Mouse (Mus musculus) stomach, embryonic 14.5 days (tissue): ENCODE results near the gene Adprh. TPM values are rescaled to one million over a fixed set of nuclear protein-coding genes. Genes with fewer than 3 reads are reported as not detected.
"Not testable (repeated sequence)": the region's sequence is repeated elsewhere in the genome, so short reads cannot be mapped to it uniquely, and the experiment has no call there.

Experiments
- ATAC-seq: fragments of 200-750 bp; cut with Nextera tagmentation; 2 replicates; pipeline ENCODE4 v1.8.0; 2017; ENCODE audit warnings: low read depth, moderate TSS enrichment; ENCODE audit not compliant: insufficient number of reproducible peaks, insufficient read depth, low FRiP score
- H3K27ac ChIP-seq: fragments of 300-500 bp; sonication (generic); 2 replicates; pipeline ENCODE4 v1.5.1; 2014; ENCODE audit warnings: mild to moderate bottlenecking, low read length, moderate library complexity, mixed read lengths
- H3K27me3 ChIP-seq: fragments of 300-500 bp; sonication (generic); 2 replicates; pipeline ENCODE4 v1.6.1; 2014; ENCODE audit warnings: low read length, control low read depth, mixed read lengths; ENCODE audit not compliant: control insufficient read depth, insufficient read depth
- H3K36me3 ChIP-seq: fragments of 300-500 bp; sonication (generic); 2 replicates; pipeline ENCODE4 v1.6.1; 2014; ENCODE audit warnings: mild to moderate bottlenecking, control low read depth, low read length, moderate library complexity, mixed read lengths; ENCODE audit not compliant: control insufficient read depth, insufficient read depth
- H3K4me1 ChIP-seq: fragments of 300-500 bp; sonication (generic); 2 replicates; pipeline ENCODE4 v1.6.1; 2014; ENCODE audit warnings: low read length, control low read depth, mixed read lengths; ENCODE audit not compliant: control insufficient read depth, insufficient read depth
- H3K4me2 ChIP-seq: fragments of 300-500 bp; sonication (generic); replicated peaks from 2 replicates; pipeline ENCODE4 v1.6.1; 2014; ENCODE audit warnings: low read depth, low read length, control low read depth
- H3K4me3 ChIP-seq: fragments of 300-500 bp; sonication (generic); 2 replicates; pipeline ENCODE4 v1.5.1; 2014; ENCODE audit warnings: low read depth, low read length, control low read depth
- H3K9ac ChIP-seq: fragments of 300-500 bp; sonication (generic); replicated peaks from 2 replicates; pipeline ENCODE4 v1.6.1; 2014; ENCODE audit warnings: low read depth, mild to moderate bottlenecking, control low read depth, low read length, moderate library complexity, mixed read lengths
- H3K9me3 ChIP-seq: fragments of 300-500 bp; sonication (generic); 2 replicates; pipeline ENCODE4 v1.6.1; 2016; ENCODE audit warnings: low read depth, low read length, control low read depth; ENCODE audit not compliant: control insufficient read depth
- WGBS: fragments of 180-500 bp; shearing (Covaris S2); extraction: QIAGEN DNeasy Blood & Tissue Kit; methylation state at CpG from one replicate; pipeline ENCODE4 v1.1.7; 2014; 5-methylcytosine and 5-hydroxymethylcytosine counted together
- polyA plus RNA-seq: library from polyadenylated mRNA; unstranded; fragments of >200 nt; fragmentation: Nextera tagmentation; extraction: Ambion mirVana; gene quantifications from 2 replicates; pipeline ENCODE4 v1.2.1, GENCODE M21; 2014

Adprh gene
- polyA plus RNA-seq, 1 experiment from 2014 or later: 93.6 TPM

DNA sequence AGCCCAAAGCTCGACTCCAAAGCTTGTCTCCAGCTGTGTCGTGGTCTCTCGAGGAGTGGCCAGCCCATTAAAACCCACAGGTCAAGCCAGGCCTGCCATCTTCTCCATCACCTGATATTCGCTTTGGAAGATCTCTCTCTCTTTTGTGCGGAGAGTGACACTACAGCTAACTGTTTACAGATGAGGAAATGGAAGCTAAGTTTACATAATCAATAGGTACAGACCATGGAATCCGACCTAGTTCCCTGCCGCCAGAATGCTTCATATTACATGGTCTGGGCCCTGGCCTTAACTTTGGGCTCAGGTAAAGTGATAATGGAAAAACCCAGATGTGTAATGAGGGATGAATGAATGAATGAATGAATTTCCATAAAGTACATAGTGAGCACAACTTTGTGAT is 1.8 kb downstream of the Adprh start:
- WGBS: 85% methylated on average over 7 of the region's 7 CpGs
- Histone ChIP-seq H3K27ac (no peak overlapping the region), H3K4me3 (no peak overlapping the region), H3K36me3 (peaks cover 29% of the 10 kb centered on the region), H3K4me1 (peaks cover 5% of the 10 kb centered on the region), H3K27me3 (no peaks in the 10 kb centered on the region), H3K9ac (no peak overlapping the region), H3K4me2 (no peak overlapping the region), H3K9me3 (no peaks in the 10 kb centered on the region)
- no peak for ATAC-seq

DNA sequence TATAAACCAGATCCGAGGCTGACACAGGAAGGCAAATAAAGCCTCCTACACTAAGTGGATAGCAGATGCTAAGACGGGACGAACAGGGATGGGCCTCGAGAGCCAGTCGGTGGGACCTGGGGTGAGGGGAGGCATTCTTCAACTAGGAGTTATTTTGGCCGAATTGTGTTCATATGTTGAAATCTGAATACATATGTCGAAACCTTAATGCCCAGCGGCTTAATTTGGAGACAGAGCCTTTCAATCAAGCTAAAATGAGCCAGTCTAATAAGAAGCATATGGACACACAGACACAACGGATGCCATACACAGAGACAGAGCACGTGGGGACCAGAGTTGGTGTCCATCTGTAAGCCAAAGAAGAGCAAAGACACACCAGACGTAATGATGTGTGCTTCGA is 4.0 kb downstream of the Adprh start:
- no peak overlapping the region for H3K4me2 ChIP-seq
- peaks cover 40% of the 10 kb centered on the region for H3K36me3 ChIP-seq
- no peaks in the 10 kb centered on the region for H3K27me3 ChIP-seq
- no peak for ATAC-seq
- H3K4me1 ChIP-seq: peaks cover 5% of the 10 kb centered on the region
- H3K9ac ChIP-seq: no peak overlapping the region
- 94% methylated on average over 12 of the region's 12 CpGs for WGBS
- no peak overlapping the region for H3K27ac ChIP-seq
- H3K4me3 ChIP-seq: no peak overlapping the region
- no peaks in the 10 kb centered on the region for H3K9me3 ChIP-seq

DNA sequence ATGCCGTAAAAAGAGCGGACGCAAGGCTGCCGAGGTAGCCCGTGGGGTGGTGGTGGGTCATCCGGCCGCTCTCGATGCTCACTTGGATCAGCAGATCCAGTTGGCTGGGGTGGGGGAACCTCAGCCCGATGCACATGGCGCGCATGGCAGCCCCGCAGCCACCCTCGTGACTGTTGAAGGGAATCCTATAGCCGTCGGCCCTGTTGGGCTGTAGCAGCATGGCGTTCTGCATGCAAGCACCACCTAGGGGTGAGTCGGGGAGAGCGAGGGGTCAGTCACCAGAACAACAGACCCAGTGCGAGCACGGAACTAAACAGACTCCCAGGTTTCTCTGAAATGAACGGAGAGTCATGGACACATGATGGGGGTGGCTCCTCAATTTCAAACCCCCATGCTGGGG is 5.1 kb downstream of the Adprh start:
- Histone ChIP-seq H3K9ac (no peak overlapping the region), H3K4me1 (peaks cover 5% of the 10 kb centered on the region), H3K36me3 (peaks cover 40% of the 10 kb centered on the region), H3K27ac (no peak overlapping the region), H3K27me3 (no peaks in the 10 kb centered on the region), H3K4me2 (no peak overlapping the region), H3K4me3 (no peak overlapping the region), H3K9me3 (no peaks in the 10 kb centered on the region)
- ATAC-seq: no peak
- WGBS: 89% methylated on average over 21 of the region's 21 CpGs

DNA sequence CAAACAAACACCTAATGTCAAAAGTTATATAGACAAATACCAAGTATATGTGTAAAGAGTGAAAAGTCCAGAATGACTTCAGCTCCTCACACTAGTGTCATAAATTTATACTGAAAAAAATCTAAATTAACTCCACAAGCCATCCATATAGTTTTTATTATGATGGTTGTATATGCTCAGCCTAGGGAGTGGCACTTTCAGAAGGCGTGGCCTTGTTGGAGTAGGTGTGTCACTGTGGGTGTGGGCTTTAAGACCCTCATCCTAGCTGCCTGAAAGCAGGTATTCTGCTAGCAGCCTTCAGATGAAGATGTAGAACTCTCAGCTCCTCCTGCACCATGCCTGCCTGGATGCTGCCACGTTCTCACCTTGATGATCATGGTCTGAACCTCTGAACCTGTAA is 6.4 kb downstream of the Adprh start:
- ATAC-seq, H3K4me2 ChIP-seq, H3K27me3 ChIP-seq, H3K4me3 ChIP-seq, H3K9ac ChIP-seq, H3K27ac ChIP-seq, H3K4me1 ChIP-seq, H3K9me3 ChIP-seq: not testable (repeated sequence)
- WGBS: 96% methylated on average over 2 of the region's 2 CpGs
- peaks cover 40% of the 10 kb centered on the region for H3K36me3 ChIP-seq

DNA sequence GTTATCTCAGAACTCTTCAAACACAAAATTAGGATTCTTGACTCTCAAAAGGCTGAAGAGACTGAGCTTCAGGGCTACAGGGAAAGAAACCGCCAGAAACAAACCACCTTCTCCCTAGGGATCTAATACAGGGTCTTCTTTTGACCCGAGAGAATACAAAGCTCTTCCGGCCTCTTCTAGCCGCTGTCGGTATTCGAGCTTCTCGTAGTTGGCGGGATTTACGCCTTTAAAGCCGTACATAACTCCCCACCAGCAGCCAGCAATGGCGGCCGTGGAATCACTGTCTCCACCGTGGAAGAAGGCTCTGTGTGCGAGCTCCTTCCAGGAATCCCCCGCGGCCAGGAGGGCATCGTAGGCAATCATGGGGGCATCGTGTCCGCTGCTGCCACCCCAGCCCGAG is 6.9 kb downstream of the Adprh start:
- Histone ChIP-seq H3K9me3 (no peaks in the 10 kb centered on the region), H3K4me3 (no peak overlapping the region), H3K27me3 (no peaks in the 10 kb centered on the region), H3K9ac (no peak overlapping the region), H3K27ac (no peak overlapping the region), H3K36me3 (peaks cover 40% of the 10 kb centered on the region), H3K4me2 (no peak overlapping the region), H3K4me1 (no peaks in the 10 kb centered on the region)
- WGBS: 95% methylated on average over 20 of the region's 20 CpGs
- no peak for ATAC-seq

DNA sequence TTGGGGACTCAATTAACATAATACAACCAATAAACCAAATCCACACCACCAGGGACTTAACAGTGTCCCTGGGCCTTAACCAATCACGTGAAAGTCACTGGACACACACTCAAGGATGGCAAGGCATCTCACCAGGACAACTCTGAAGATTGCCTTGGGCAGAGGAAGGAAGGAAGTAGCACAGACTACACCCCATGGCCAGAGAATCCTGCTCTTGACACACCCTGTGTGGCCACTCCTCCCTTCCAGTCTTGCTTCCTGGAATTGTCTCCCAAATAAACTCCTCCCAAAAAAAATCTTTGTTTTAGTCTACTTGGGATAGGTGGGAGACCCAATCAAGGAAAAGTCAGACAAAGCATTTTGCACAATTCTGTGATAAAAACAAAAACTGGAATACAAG is 7.5 kb downstream of the Adprh start:
- WGBS: 93% methylated on average over 1 of the region's 1 CpGs
- Histone ChIP-seq H3K27me3 (no peaks in the 10 kb centered on the region), H3K4me1 (no peaks in the 10 kb centered on the region), H3K4me2 (no peak overlapping the region), H3K36me3 (peaks cover 34% of the 10 kb centered on the region), H3K4me3 (no peak overlapping the region), H3K27ac (no peak overlapping the region), H3K9ac (no peak overlapping the region), H3K9me3 (no peaks in the 10 kb centered on the region)
- ATAC-seq: no peak

DNA sequence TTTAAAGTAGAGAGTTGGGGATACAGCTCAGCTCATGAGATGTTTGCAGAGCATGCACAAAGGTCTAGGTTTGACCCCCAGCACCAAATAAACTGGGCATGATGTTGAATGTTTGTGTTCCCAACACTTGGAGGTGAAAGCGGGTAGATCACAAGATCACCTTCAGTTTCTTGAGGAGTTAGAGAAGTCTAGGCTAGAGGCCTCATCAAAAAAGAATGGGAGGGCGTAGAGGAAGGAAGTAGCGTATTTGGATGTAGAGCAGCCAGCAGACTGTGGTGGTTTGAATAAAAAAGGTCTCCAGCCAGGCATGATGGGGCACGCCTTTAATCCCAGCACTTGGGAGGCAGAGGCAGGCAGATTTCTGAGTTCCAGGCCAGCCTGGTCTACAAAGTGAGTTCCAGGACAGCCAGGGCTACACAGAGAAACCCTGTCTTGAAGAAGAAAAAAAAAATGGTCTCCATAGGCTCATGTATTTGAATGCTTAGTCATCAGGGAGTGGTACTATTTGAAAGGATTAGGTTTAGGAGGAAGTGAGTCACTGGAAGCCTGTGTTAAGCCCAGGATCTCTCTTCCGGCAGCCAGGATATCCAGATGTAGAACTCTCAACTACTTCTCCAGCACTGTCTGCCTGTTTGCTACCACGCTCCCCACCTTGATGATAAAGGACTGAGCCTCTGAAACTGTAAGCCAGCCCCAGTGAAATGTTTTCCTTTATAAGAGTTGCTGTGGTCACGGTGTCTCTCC is 8.6 kb downstream of the Adprh start:
- H3K27ac ChIP-seq: no peak overlapping the region
- no peak for ATAC-seq
- no peak overlapping the region for H3K9ac ChIP-seq
- H3K36me3 ChIP-seq: peaks cover 27% of the 10 kb centered on the region
- no peak overlapping the region for H3K4me3 ChIP-seq
- H3K27me3 ChIP-seq: no peaks in the 10 kb centered on the region
- 95% methylated on average over 7 of the region's 7 CpGs for WGBS
- H3K4me2 ChIP-seq: no peak overlapping the region
- no peaks in the 10 kb centered on the region for H3K4me1 ChIP-seq
- no peaks in the 10 kb centered on the region for H3K9me3 ChIP-seq

DNA sequence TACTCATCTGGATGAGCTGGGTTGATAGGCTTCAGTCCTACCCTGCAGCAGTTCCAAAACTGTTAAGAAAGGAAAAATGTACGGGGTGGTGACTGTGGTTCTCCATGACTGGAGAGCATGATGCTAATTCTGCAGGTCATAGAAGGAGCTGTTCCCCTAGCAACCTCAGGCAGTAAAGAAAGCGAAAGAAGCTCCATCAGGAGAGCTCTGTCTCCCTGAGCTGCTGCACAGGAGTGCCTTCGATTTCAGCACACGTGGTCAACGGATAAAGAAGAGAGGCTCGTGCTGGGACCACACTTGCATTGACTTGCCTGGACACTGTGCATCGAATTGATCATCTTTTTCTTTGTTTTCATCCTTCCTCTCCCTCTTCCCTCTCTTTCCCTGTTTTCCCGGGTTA is 10.3 kb downstream of the Adprh start:
- WGBS: 86% methylated on average over 8 of the region's 8 CpGs
- H3K4me2 ChIP-seq: no peak overlapping the region

DNA sequence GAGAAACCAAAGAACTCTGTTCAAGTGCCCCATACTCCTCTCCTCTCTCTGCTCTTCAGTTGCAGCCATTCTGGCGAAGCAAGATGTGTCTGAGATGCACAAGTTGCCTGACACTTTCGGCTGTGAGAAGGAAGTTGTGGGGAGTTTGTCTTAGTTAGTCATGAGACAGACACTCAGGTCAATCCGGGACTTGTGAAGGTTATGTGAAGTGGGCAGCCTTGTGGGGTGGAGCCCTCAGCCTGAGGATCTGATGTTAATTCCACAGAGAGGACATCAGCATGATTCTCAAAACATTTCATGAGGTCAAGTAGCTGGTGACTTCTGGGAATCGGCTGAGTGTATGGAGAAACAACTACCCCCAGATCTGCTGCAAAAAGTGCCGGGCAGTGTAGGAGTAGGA is 10.9 kb downstream of the Adprh start:
- Histone ChIP-seq H3K9ac (no peak overlapping the region), H3K4me1 (no peaks in the 10 kb centered on the region), H3K4me2 (no peak overlapping the region), H3K27me3 (no peaks in the 10 kb centered on the region), H3K4me3 (no peak overlapping the region), H3K36me3 (peaks cover 14% of the 10 kb centered on the region), H3K9me3 (no peaks in the 10 kb centered on the region), H3K27ac (no peak overlapping the region)
- ATAC-seq: no peak
- WGBS: 84% methylated on average over 5 of the region's 5 CpGs

More for the DNA sequence above, 10.3 kb downstream of the Adprh start:
- Histone ChIP-seq H3K4me3 (no peak overlapping the region), H3K27ac (no peak overlapping the region), H3K36me3 (peaks cover 20% of the 10 kb centered on the region), H3K9me3 (no peaks in the 10 kb centered on the region), H3K4me1 (no peaks in the 10 kb centered on the region), H3K27me3 (no peaks in the 10 kb centered on the region), H3K9ac (no peak overlapping the region)
- no peak for ATAC-seq
